Mouse (Mus musculus) ES-Bruce4 (cell line): Measurements from ENCODE around the gene Fndc3b.

Experiments used
- EP300 ChIP-seq: IDR thresholded peaks from 2 replicates; pipeline ENCODE4 v1.6.1; 2011; ENCODE audit warnings: low read depth, low read length; ENCODE audit not compliant: insufficient read depth
- POLR2A ChIP-seq: IDR thresholded peaks from one replicate; pipeline ENCODE4 v1.8.1; 2011; ENCODE audit warnings: low read length; ENCODE audit not compliant: insufficient read depth

DNA sequence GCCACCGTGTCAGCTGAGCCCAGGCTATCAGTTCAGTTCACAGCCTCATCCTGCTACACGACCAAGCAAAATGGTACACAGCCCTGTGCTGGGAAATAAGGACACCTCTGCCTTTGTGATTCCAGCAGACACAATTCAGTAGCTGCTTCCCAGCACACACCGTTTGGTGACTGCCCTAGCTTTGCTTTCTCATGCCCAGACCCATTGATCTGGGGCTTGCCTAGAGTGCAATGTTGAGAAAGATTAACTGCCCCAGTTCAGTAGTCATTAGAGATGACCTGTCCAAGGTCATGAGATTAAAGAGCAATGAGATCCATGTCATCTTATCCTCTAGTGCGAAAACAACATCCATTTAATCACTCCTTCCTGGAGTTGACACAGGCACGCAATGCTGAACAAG is 47.9 kb downstream of the Fndc3b start:
- TF ChIP-seq EP300: no peak
- TF ChIP-seq POLR2A: no peak
